Mouse (Mus musculus): Measurements from ENCODE around the gene Ctsa. TPM values are rescaled to one million over a fixed set of nuclear protein-coding genes. Genes with fewer than 3 reads are reported as not detected.
A peak's percentile ranks its signal among the peaks of the same experiment; 100 is the strongest.

Ctsa gene
- polyA plus RNA-seq, 1 experiment, result 25.9 TPM

GRCm38 (mm10) chr2:164787779-164788178, 44.9 kb upstream of the Ctsa start:
- H3K27me3 ChIP-seq (ENCODE audit: control insufficient read depth, insufficient read depth, low read length), result no peaks in the 10 kb centered on the region
- H3K4me3 ChIP-seq (ENCODE audit: control insufficient read depth, low read depth, low read length), result no peak overlapping the region
- TF ChIP-seq POLR2A (IDR thresholded peaks at IDR 0.05; ENCODE audit: control insufficient read depth, low read depth, low read length), result no peak
- no peak for TF ChIP-seq CTCF (IDR thresholded peaks at IDR 0.05; ENCODE audit: control insufficient read depth, insufficient read depth, insufficient replicate concordance, low read depth, low read length)
- no peak overlapping the region for H3K27ac ChIP-seq (ENCODE audit: control insufficient read depth, insufficient read depth, low read depth, low read length)
- peaks cover 2% of the 10 kb centered on the region; the same call in 1 of the 2 replicates for H3K36me3 ChIP-seq (ENCODE audit: control insufficient read depth, insufficient read depth, low read length)
- H3K4me1 ChIP-seq (ENCODE audit: control insufficient read depth, insufficient read depth, low read length), result peaks cover 24% of the 10 kb centered on the region

GRCm38 (mm10) chr2:164788411-164788810, 44.3 kb upstream of the Ctsa start:
- Histone ChIP-seq H3K27ac (ENCODE audit: control insufficient read depth, insufficient read depth, low read depth, low read length) (no peak overlapping the region), H3K4me3 (ENCODE audit: control insufficient read depth, low read depth, low read length) (no peak overlapping the region), H3K36me3 (ENCODE audit: control insufficient read depth, insufficient read depth, low read length) (peaks cover 2% of the 10 kb centered on the region; the same call in 1 of the 2 replicates), H3K4me1 (ENCODE audit: control insufficient read depth, insufficient read depth, low read length) (peaks cover 25% of the 10 kb centered on the region), H3K27me3 (ENCODE audit: control insufficient read depth, insufficient read depth, low read length) (no peaks in the 10 kb centered on the region)
- TF ChIP-seq POLR2A (IDR thresholded peaks at IDR 0.05; ENCODE audit: control insufficient read depth, low read depth, low read length), result no peak
- TF ChIP-seq CTCF (IDR thresholded peaks at IDR 0.05; ENCODE audit: control insufficient read depth, insufficient read depth, insufficient replicate concordance, low read depth, low read length), result no peak

- Histone ChIP-seq H3K27ac (ENCODE audit: control insufficient read depth, insufficient read depth, low read depth, low read length) (no peak overlapping the region), H3K36me3 (ENCODE audit: control insufficient read depth, insufficient read depth, low read length) (peaks cover 4% of the 10 kb centered on the region)
Observed at GRCm38 (mm10) chr2:164790451-164790850, 42.2 kb upstream of the Ctsa start.

GRCm38 (mm10) chr2:164791841-164792261, 40.8 kb upstream of the Ctsa start:
- TF ChIP-seq POLR2A (IDR thresholded peaks at IDR 0.05; ENCODE audit: control insufficient read depth, low read depth, low read length), result no peak
- TF ChIP-seq CTCF (IDR thresholded peaks at IDR 0.05; ENCODE audit: control insufficient read depth, insufficient read depth, insufficient replicate concordance, low read depth, low read length), result no peak

More at GRCm38 (mm10) chr2:164790451-164790850, 42.2 kb upstream of the Ctsa start:
- no peak for TF ChIP-seq POLR2A (IDR thresholded peaks at IDR 0.05; ENCODE audit: control insufficient read depth, low read depth, low read length)
- no peak for TF ChIP-seq CTCF (IDR thresholded peaks at IDR 0.05; ENCODE audit: control insufficient read depth, insufficient read depth, insufficient replicate concordance, low read depth, low read length)
- Histone ChIP-seq H3K27me3 (ENCODE audit: control insufficient read depth, insufficient read depth, low read length) (no peaks in the 10 kb centered on the region), H3K4me3 (ENCODE audit: control insufficient read depth, low read depth, low read length) (no peak overlapping the region), H3K4me1 (ENCODE audit: control insufficient read depth, insufficient read depth, low read length) (peaks cover 19% of the 10 kb centered on the region)

GRCm38 (mm10) chr2:164792400-164793190, 40.1 kb upstream of the Ctsa start:
- Histone ChIP-seq H3K27me3 (ENCODE audit: control insufficient read depth, insufficient read depth, low read length) (no peaks in the 10 kb centered on the region), H3K27ac (ENCODE audit: control insufficient read depth, insufficient read depth, low read depth, low read length) (peak overlapping the region; percentile 45), H3K4me3 (ENCODE audit: control insufficient read depth, low read depth, low read length) (no peak overlapping the region), H3K4me1 (ENCODE audit: control insufficient read depth, insufficient read depth, low read length) (peaks cover 5% of the 10 kb centered on the region), H3K36me3 (ENCODE audit: control insufficient read depth, insufficient read depth, low read length) (peaks cover 4% of the 10 kb centered on the region)
- TF ChIP-seq POLR2A (IDR thresholded peaks at IDR 0.05; ENCODE audit: control insufficient read depth, low read depth, low read length), result no peak
- TF ChIP-seq CTCF (IDR thresholded peaks at IDR 0.05; ENCODE audit: control insufficient read depth, insufficient read depth, insufficient replicate concordance, low read depth, low read length), result no peak

More at GRCm38 (mm10) chr2:164791841-164792261, 40.8 kb upstream of the Ctsa start:
- H3K4me1 ChIP-seq (ENCODE audit: control insufficient read depth, insufficient read depth, low read length), result peaks cover 8% of the 10 kb centered on the region
- H3K27me3 ChIP-seq (ENCODE audit: control insufficient read depth, insufficient read depth, low read length), result no peaks in the 10 kb centered on the region
- no peak overlapping the region for H3K4me3 ChIP-seq (ENCODE audit: control insufficient read depth, low read depth, low read length)
- peaks cover 4% of the 10 kb centered on the region for H3K36me3 ChIP-seq (ENCODE audit: control insufficient read depth, insufficient read depth, low read length)
- H3K27ac ChIP-seq (ENCODE audit: control insufficient read depth, insufficient read depth, low read depth, low read length), result peak overlapping the region; percentile 45

- TF ChIP-seq CTCF (IDR thresholded peaks at IDR 0.05; ENCODE audit: control insufficient read depth, insufficient read depth, insufficient replicate concordance, low read depth, low read length) (peak; percentile 60; the same call in 1 of the 2 replicates), POLR2A (IDR thresholded peaks at IDR 0.05; ENCODE audit: control insufficient read depth, low read depth, low read length) (no peak)
- Histone ChIP-seq H3K27ac (ENCODE audit: control insufficient read depth, insufficient read depth, low read depth, low read length) (peak overlapping the region; percentile 21), H3K27me3 (ENCODE audit: control insufficient read depth, insufficient read depth, low read length) (no peaks in the 10 kb centered on the region), H3K36me3 (ENCODE audit: control insufficient read depth, insufficient read depth, low read length) (peaks cover 4% of the 10 kb centered on the region), H3K4me1 (ENCODE audit: control insufficient read depth, insufficient read depth, low read length) (peaks cover 5% of the 10 kb centered on the region), H3K4me3 (ENCODE audit: control insufficient read depth, low read depth, low read length) (no peak overlapping the region)
Observed at GRCm38 (mm10) chr2:164793236-164793635, 39.4 kb upstream of the Ctsa start.

- TF ChIP-seq CTCF (IDR thresholded peaks at IDR 0.05; ENCODE audit: control insufficient read depth, insufficient read depth, insufficient replicate concordance, low read depth, low read length), result no peak
- Histone ChIP-seq H3K36me3 (ENCODE audit: control insufficient read depth, insufficient read depth, low read length) (peaks cover 4% of the 10 kb centered on the region), H3K4me1 (ENCODE audit: control insufficient read depth, insufficient read depth, low read length) (peaks cover 5% of the 10 kb centered on the region), H3K4me3 (ENCODE audit: control insufficient read depth, low read depth, low read length) (no peak overlapping the region), H3K27ac (ENCODE audit: control insufficient read depth, insufficient read depth, low read depth, low read length) (peak overlapping the region; percentile 63), H3K27me3 (ENCODE audit: control insufficient read depth, insufficient read depth, low read length) (no peaks in the 10 kb centered on the region)
Observed at GRCm38 (mm10) chr2:164793772-164794171, 38.9 kb upstream of the Ctsa start.
